Mouse (Mus musculus): Measurements from ENCODE around the gene Hsd17b1. TPM values are rescaled to one million over a fixed set of nuclear protein-coding genes. Genes with fewer than 3 reads are reported as not detected.

The Hsd17b1 gene
- total and polyA plus RNA-seq, 3 experiments, result not detected

DNA sequence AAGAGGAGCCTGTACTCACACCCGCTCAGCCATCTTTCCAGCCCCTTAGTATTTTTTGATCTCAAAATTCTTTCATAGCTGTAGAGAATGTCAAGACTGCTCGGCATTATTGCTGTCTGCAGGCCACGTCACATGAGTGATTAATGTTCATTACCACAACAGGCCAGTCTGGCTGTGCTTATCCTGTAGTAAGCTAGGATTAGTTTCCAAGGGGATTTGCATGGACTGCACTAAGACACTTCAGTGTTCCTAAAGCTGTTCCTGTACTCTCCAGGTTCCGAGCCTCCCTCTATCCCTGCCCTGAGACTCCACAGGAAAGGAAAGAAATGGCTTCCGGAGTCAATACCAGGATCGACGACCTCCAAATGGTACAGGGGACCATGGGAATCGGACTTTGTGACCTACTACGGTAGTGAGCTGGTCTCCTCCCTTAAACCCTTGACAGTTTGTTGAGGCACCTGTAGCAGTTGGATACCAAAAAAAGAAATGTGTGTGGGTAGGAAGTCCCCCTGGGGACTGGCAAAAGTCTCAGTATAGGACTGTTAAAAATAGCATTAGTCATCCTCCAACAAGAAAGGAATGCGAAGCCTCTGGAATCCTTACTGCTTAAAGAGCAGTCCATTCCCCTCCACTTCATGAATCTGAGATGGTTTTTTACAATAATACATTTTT is 47.9 kb upstream of the Hsd17b1 start:
- DNase-seq (ENCODE audit: low read depth, low spot score), result no peak
- H3K4me1 ChIP-seq (ENCODE audit: control insufficient read depth in 1 of 2, insufficient read depth in 2 of 2, low read length in 2 of 2), result peaks cover 6 to 11% of the 10 kb centered on the region in 2 experiments
- TF ChIP-seq POLR2A (IDR thresholded peaks at IDR 0.05; ENCODE audit: control insufficient read depth in 1 of 2, insufficient read depth in 1 of 2, low read depth in 1 of 2, low read length in 2 of 2, poor library complexity in 1 of 2), result no peak
- TF ChIP-seq TCF12 (IDR thresholded peaks at IDR 0.05; ENCODE audit: low read depth, low read length), result no peak
- no peak for TF ChIP-seq EP300 (IDR thresholded peaks at IDR 0.05; ENCODE audit: low read depth in 1 of 2, low read length in 2 of 2)
- no peak for TF ChIP-seq NRF1 (IDR thresholded peaks at IDR 0.05; ENCODE audit: insufficient read depth, low read depth, low read length, poor library complexity, severe bottlenecking)
- TF ChIP-seq MXI1 (IDR thresholded peaks at IDR 0.05; ENCODE audit: low read depth, low read length), result no peak
- TF ChIP-seq E2F4 (IDR thresholded peaks at IDR 0.05; ENCODE audit: borderline replicate concordance, low read depth, low read length), result no peak
- TF ChIP-seq CTCF (IDR thresholded peaks at IDR 0.05 in 2 of 3, conservative IDR thresholded peaks at IDR 0.05 in 1 of 3; ENCODE audit: control insufficient read depth in 1 of 3, insufficient read depth in 1 of 3, low read depth in 2 of 3, low read length in 3 of 3, poor library complexity in 1 of 3, severe bottlenecking in 1 of 3), result no peak
- TF ChIP-seq BHLHE40 (IDR thresholded peaks at IDR 0.05; ENCODE audit: borderline replicate concordance, low read depth, low read length), result no peak
- no peak for TF ChIP-seq TAL1 (IDR thresholded peaks at IDR 0.05; ENCODE audit: low read length)
- TF ChIP-seq SMC3 (IDR thresholded peaks at IDR 0.05; ENCODE audit: low read depth, low read length), result no peak
- TF ChIP-seq RAD21 (IDR thresholded peaks at IDR 0.05; ENCODE audit: low read depth, low read length), result no peak
- TF ChIP-seq ZNF384 (IDR thresholded peaks at IDR 0.05; ENCODE audit: low read depth, low read length), result no peak
- no peak for TF ChIP-seq ZMIZ1 (IDR thresholded peaks at IDR 0.05; ENCODE audit: low read depth, low read length)
- TF ChIP-seq MEF2A (IDR thresholded peaks at IDR 0.05; ENCODE audit: extremely low read depth, insufficient replicate concordance, low read depth, low read length, poor library complexity, severe bottlenecking), result no peak
- TF ChIP-seq NELFE (IDR thresholded peaks at IDR 0.05; ENCODE audit: low read depth, low read length), result no peak
- no peaks in the 10 kb centered on the region for H3K9me3 ChIP-seq (replicated peaks; ENCODE audit: insufficient read depth, low read length)
- H3K79me2 ChIP-seq (ENCODE audit: control insufficient read depth, insufficient read depth, low read length, poor library complexity), result no peaks in the 10 kb centered on the region
- H3K27me3 ChIP-seq (ENCODE audit: control insufficient read depth in 1 of 2, insufficient read depth in 2 of 2, low read length in 2 of 2), result no peaks in the 10 kb centered on the region
- H3K36me3 ChIP-seq (ENCODE audit: control insufficient read depth in 1 of 2, insufficient read depth in 2 of 2, low read length in 2 of 2), result peaks cover 0 to 10% of the 10 kb centered on the region in 2 experiments; a peak in 3 of 4 replicates
- no peak overlapping the region for H3K9ac ChIP-seq (ENCODE audit: control insufficient read depth, low read depth, low read length, poor library complexity, severe bottlenecking)
- H3K27ac ChIP-seq (ENCODE audit: control insufficient read depth, low read depth, low read length), result no peak overlapping the region
- H3K4me3 ChIP-seq (ENCODE audit: control insufficient read depth in 1 of 2, insufficient read depth in 1 of 2, low read depth in 2 of 2, low read length in 2 of 2), result no peak overlapping the region

DNA sequence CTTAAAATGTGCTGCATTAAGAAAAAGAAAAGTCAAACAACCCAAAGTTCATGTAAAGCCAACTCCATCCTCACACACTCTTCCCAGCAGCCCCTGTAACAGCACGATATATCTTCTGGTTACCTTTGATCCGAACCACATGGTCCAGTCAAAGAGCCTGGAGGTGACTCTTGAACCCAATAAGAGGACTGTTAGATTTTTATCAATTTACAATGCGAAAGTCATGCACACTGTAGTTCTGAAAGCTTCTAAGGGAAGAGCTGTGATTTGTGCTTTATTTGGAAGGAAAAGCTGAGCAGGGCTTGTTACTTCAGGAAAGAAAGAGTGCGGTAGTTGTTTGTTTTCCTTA is 47.4 kb upstream of the Hsd17b1 start:
- no peak overlapping the region for H3K9ac ChIP-seq (ENCODE audit: control insufficient read depth, low read depth, low read length, poor library complexity, severe bottlenecking)
- H3K9me3 ChIP-seq (replicated peaks; ENCODE audit: insufficient read depth, low read length), result no peaks in the 10 kb centered on the region
- no peak overlapping the region for H3K4me3 ChIP-seq (ENCODE audit: control insufficient read depth in 1 of 2, insufficient read depth in 1 of 2, low read depth in 2 of 2, low read length in 2 of 2)
- no peak overlapping the region for H3K27ac ChIP-seq (ENCODE audit: control insufficient read depth, low read depth, low read length)
- no peaks in the 10 kb centered on the region for H3K79me2 ChIP-seq (ENCODE audit: control insufficient read depth, insufficient read depth, low read length, poor library complexity)
- H3K4me1 ChIP-seq (ENCODE audit: control insufficient read depth in 1 of 2, insufficient read depth in 2 of 2, low read length in 2 of 2), result peaks cover 6 to 11% of the 10 kb centered on the region in 2 experiments
- DNase-seq (ENCODE audit: low read depth, low spot score), result no peak
- peaks cover 0 to 10% of the 10 kb centered on the region in 2 experiments; a peak in 3 of 4 replicates for H3K36me3 ChIP-seq (ENCODE audit: control insufficient read depth in 1 of 2, insufficient read depth in 2 of 2, low read length in 2 of 2)
- no peaks in the 10 kb centered on the region for H3K27me3 ChIP-seq (ENCODE audit: control insufficient read depth in 1 of 2, insufficient read depth in 2 of 2, low read length in 2 of 2)
- no peak for TF ChIP-seq TBP (IDR thresholded peaks at IDR 0.05; ENCODE audit: low read depth, low read length)
- TF ChIP-seq ELF1 (IDR thresholded peaks at IDR 0.05; ENCODE audit: low read depth, low read length), result no peak
- no peak for TF ChIP-seq GABPA (IDR thresholded peaks at IDR 0.05; ENCODE audit: low read depth, low read length)
- TF ChIP-seq ZNF384 (IDR thresholded peaks at IDR 0.05; ENCODE audit: low read depth, low read length), result no peak
- TF ChIP-seq ZC3H11A (IDR thresholded peaks at IDR 0.05; ENCODE audit: low read depth, low read length), result no peak
- no peak for TF ChIP-seq CHD2 (IDR thresholded peaks at IDR 0.05; ENCODE audit: low read length)
- no peak for TF ChIP-seq TAL1 (IDR thresholded peaks at IDR 0.05; ENCODE audit: low read length)

Measured in MEL (cell line).